Mouse (Mus musculus) CH12.LX (cell line): ENCODE results near the gene 4930455H04Rik. TPM values are rescaled to one million over a fixed set of nuclear protein-coding genes. Genes with fewer than 3 reads are reported as not detected.

Experiments used
- DNase-seq: peaks from one replicate; pipeline ENCODE4 v3.0.0-alpha.2; 2013; ENCODE audit errors: extremely low read depth
- H3K27ac ChIP-seq: 2 replicates; pipeline ENCODE4 v1.5.1; 2012; ENCODE audit warnings: low read depth, mild to moderate bottlenecking, control low read depth, moderate library complexity; ENCODE audit not compliant: insufficient read depth
- H3K27me3 ChIP-seq: replicated peaks from 2 replicates; pipeline ENCODE3; 2012; ENCODE audit warnings: inconsistent platforms
- H3K36me3 ChIP-seq, 2 experiments: replicated peaks in 1 of 2; 2 replicates each; pipeline versions ENCODE3 to v1.6.1; 2012; ENCODE audit warnings: inconsistent platforms in 1 of 2, low read length in 1 of 2, mild to moderate bottlenecking in 1 of 2, mixed read lengths in 1 of 2, moderate library complexity in 1 of 2; ENCODE audit not compliant: control insufficient read depth in 1 of 2, insufficient read depth in 1 of 2
- H3K4me1 ChIP-seq, 2 experiments: 2 replicates each; pipeline ENCODE4 v1.6.1; 2012; ENCODE audit warnings: inconsistent platforms in 1 of 2, moderate library complexity in 1 of 2; ENCODE audit not compliant: insufficient read depth in 2 of 2, control insufficient read depth in 1 of 2
- H3K4me2 ChIP-seq: 2 replicates; pipeline ENCODE4 v1.6.1; 2012; ENCODE audit warnings: low read depth, mild to moderate bottlenecking, control low read depth; ENCODE audit not compliant: poor library complexity, insufficient read depth, severe bottlenecking
- H3K4me3 ChIP-seq, 3 experiments: fragments of 150-350 bp in 1 of 3; sonication (generic) in 1 of 3; replicated peaks in 1 of 3; 2 replicates each; pipeline versions ENCODE3 to v1.5.1; 2011 to 2012; ENCODE audit warnings: low read depth in 2 of 3, low read length in 2 of 3, mild to moderate bottlenecking in 2 of 3, moderate library complexity in 2 of 3, control low read depth in 1 of 3, improper control_type of control experiment in 1 of 3, inconsistent platforms in 1 of 3, mixed read lengths in 1 of 3; ENCODE audit not compliant: poor library complexity in 1 of 3
- H3K79me2 ChIP-seq: replicated peaks from 2 replicates; pipeline ENCODE4 v1.6.1; 2012; ENCODE audit warnings: mild to moderate bottlenecking, moderate library complexity; ENCODE audit not compliant: control insufficient read depth, poor library complexity, insufficient read depth, severe bottlenecking; ENCODE audit errors: extremely low read depth
- H3K9ac ChIP-seq: 2 replicates; pipeline ENCODE4 v1.6.1; 2012; ENCODE audit warnings: low read depth, mild to moderate bottlenecking, control low read depth, moderate library complexity; ENCODE audit not compliant: insufficient read depth
- H3K9me3 ChIP-seq: replicated peaks from 2 replicates; pipeline ENCODE3; 2012; ENCODE audit warnings: low read length, inconsistent platforms, mixed read lengths
- BHLHE40 ChIP-seq: IDR thresholded peaks from 2 replicates; pipeline ENCODE4 v1.6.1; 2011; ENCODE audit warnings: mild to moderate bottlenecking, low read depth, low read length, improper control_type of control experiment
- E2F4 ChIP-seq: IDR thresholded peaks from 2 replicates; pipeline ENCODE4 v1.6.1; 2011; ENCODE audit warnings: low read depth, low read length, improper control_type of control experiment; ENCODE audit not compliant: insufficient replicate concordance
- ELF1 ChIP-seq: IDR thresholded peaks from 2 replicates; pipeline ENCODE4 v1.6.1; 2014; ENCODE audit warnings: low read depth, mild to moderate bottlenecking, inconsistent platforms, low read length, improper control_type of control experiment
- HCFC1 ChIP-seq: IDR thresholded peaks from 2 replicates; pipeline ENCODE4 v1.6.1; 2012; ENCODE audit warnings: low read depth, mild to moderate bottlenecking, inconsistent platforms, low read length, improper control_type of control experiment
- IRF4 ChIP-seq: IDR thresholded peaks from 2 replicates; pipeline ENCODE4 v1.6.1; 2014; ENCODE audit warnings: low read depth, mild to moderate bottlenecking, inconsistent platforms, low read length, improper control_type of control experiment
- JUN ChIP-seq: IDR thresholded peaks from 2 replicates; pipeline ENCODE4 v1.6.1; 2011; ENCODE audit warnings: low read depth, mild to moderate bottlenecking, low read length, improper control_type of control experiment, moderate library complexity; ENCODE audit not compliant: insufficient read depth
- KAT2A ChIP-seq: IDR thresholded peaks from 2 replicates; pipeline ENCODE4 v1.6.1; 2012; ENCODE audit warnings: low read length, improper control_type of control experiment, inconsistent platforms; ENCODE audit not compliant: insufficient replicate concordance
- MAFK ChIP-seq: IDR thresholded peaks from 2 replicates; pipeline ENCODE4 v1.6.1; 2011; ENCODE audit warnings: low read length, improper control_type of control experiment; ENCODE audit not compliant: insufficient replicate concordance
- MAX ChIP-seq: IDR thresholded peaks from 2 replicates; pipeline ENCODE4 v1.6.1; 2011; ENCODE audit warnings: low read length, improper control_type of control experiment
- MAZ ChIP-seq: IDR thresholded peaks from 2 replicates; pipeline ENCODE4 v1.6.1; 2012; ENCODE audit warnings: low read depth, mild to moderate bottlenecking, inconsistent platforms, low read length, improper control_type of control experiment, moderate library complexity
- MEF2A ChIP-seq: IDR thresholded peaks from 2 replicates; pipeline ENCODE4 v1.6.1; 2014; ENCODE audit warnings: low read depth, mild to moderate bottlenecking, inconsistent platforms, low read length, improper control_type of control experiment, borderline replicate concordance
- MXI1 ChIP-seq: IDR thresholded peaks from 2 replicates; pipeline ENCODE4 v1.6.1; 2011; ENCODE audit warnings: mild to moderate bottlenecking, low read depth, low read length, improper control_type of control experiment
- NRF1 ChIP-seq: IDR thresholded peaks from 2 replicates; pipeline ENCODE4 v1.6.1; 2014; ENCODE audit warnings: low read depth, mild to moderate bottlenecking, inconsistent platforms, low read length, improper control_type of control experiment, moderate library complexity
- PAX5 ChIP-seq: IDR thresholded peaks from 2 replicates; pipeline ENCODE4 v1.6.1; 2012; ENCODE audit warnings: low read length, inconsistent platforms, mixed read lengths
- POLR2A ChIP-seq: IDR thresholded peaks from 2 replicates; pipeline ENCODE4 v1.6.1; 2011; ENCODE audit warnings: low read depth, mild to moderate bottlenecking, improper control_type of control experiment, low read length
- RAD21 ChIP-seq: IDR thresholded peaks from 2 replicates; pipeline ENCODE4 v1.6.1; 2011; ENCODE audit warnings: low read depth, mild to moderate bottlenecking, low read length, improper control_type of control experiment, moderate library complexity
- RCOR1 ChIP-seq: conservative IDR thresholded peaks from 2 replicates; pipeline ENCODE4 v1.6.1; 2012; ENCODE audit warnings: low read depth, mild to moderate bottlenecking, inconsistent platforms, low read length, improper control_type of control experiment
- SMC3 ChIP-seq: IDR thresholded peaks from 2 replicates; pipeline ENCODE4 v1.6.1; 2011; ENCODE audit warnings: low read depth, low read length, improper control_type of control experiment
- TBP ChIP-seq: conservative IDR thresholded peaks from 2 replicates; pipeline ENCODE4 v1.6.1; 2011; ENCODE audit warnings: low read depth, low read length, improper control_type of control experiment
- UBTF ChIP-seq: IDR thresholded peaks from 2 replicates; pipeline ENCODE4 v1.6.1; 2012; ENCODE audit warnings: low read depth, mild to moderate bottlenecking, inconsistent platforms, low read length, improper control_type of control experiment, moderate library complexity
- USF2 ChIP-seq: conservative IDR thresholded peaks from 2 replicates; pipeline ENCODE4 v1.6.1; 2011; ENCODE audit warnings: low read depth, low read length, improper control_type of control experiment
- ZKSCAN1 ChIP-seq: IDR thresholded peaks from 2 replicates; pipeline ENCODE4 v1.6.1; 2012; ENCODE audit warnings: low read depth, inconsistent platforms, low read length, improper control_type of control experiment, borderline replicate concordance
- ZMIZ1 ChIP-seq: IDR thresholded peaks from 2 replicates; pipeline ENCODE4 v1.6.1; 2012; ENCODE audit warnings: low read depth, mild to moderate bottlenecking, inconsistent platforms, low read length, improper control_type of control experiment
- dilution Hi-C: fragments of 300-500 bp; cut with MboI; formaldehyde crosslinking; loops from 2 replicates; pipeline ENCODE4 v1.14.3; 2020; ENCODE audit warnings: low sequenced_read_pairs; ENCODE audit not compliant: extremely low pct_unique_long_range_greater_than_20kb, extremely low pct_ligation_motif_present
- in situ Hi-C: fragments of 300-500 bp; cut with MboI; formaldehyde crosslinking; loops from 3 replicates; pipeline ENCODE4 v1.14.3; 2019; ENCODE audit warnings: low sequenced_read_pairs, low pct_ligation_motif_present, low pct_unique_long_range_greater_than_20kb, mixed read lengths
- polyA plus RNA-seq: library from polyadenylated mRNA; unstranded; fragments of >175 nt; gene quantifications from 2 replicates; pipeline ENCODE4 v1.2.1, GENCODE M21; 2012; ENCODE audit warnings: low read depth; ENCODE audit not compliant: insufficient read length
- total RNA-seq, 2 experiments: library from RNA; depleted of rRNA; stranded (reverse); fragments of 300-350 nt in 1 of 2; fragments of >200 nt in 1 of 2; gene quantifications; 2 replicates each; pipeline ENCODE4 v1.2.3; 2012 to 2014

Gene 4930455H04Rik
- total and polyA plus RNA-seq, 3 experiments, result not detected

DNA sequence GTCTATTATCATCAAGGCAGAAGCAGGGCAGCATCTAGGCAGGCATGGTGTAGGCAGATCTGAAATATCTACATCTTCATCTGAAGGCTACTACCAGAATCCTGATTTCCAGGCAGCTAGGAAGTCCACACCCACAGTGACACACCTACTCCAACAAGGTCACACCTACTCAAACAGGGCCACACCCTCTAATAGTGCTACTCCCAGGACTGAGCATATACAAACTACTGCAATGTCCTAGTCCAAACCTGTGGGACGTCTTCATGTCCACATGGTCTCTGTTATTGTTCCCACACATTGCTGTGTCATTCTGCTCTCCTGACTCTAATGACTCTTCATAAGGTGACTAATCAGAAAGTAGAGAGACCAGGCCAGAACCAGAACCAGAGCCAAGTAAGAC is 56.0 kb downstream of the 4930455H04Rik start:
- dilution Hi-C loops, result no loop called here

DNA sequence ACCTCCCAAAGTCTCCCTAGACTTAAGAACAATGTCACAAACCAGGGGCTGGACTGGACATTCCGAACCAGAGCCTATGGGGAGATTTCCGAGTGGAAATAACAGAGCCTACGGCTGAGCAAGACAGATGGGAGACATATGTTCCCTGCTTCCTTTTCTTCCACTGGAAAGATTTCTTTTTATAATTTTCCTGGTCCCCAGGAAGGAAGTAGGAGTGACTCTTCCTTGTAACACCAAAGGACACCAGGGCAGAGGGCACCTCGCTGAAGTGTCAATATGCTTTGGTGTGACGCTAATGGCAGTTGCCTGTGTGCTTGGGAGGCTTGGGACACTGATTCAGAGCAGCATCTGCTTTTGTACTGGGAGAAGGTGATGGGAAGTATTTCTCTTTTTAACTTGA is 56.5 kb downstream of the 4930455H04Rik start:
- no peaks in the 10 kb centered on the region for H3K36me3 ChIP-seq
- DNase-seq, result no peak
- no peaks in the 10 kb centered on the region for H3K27me3 ChIP-seq
- no peak overlapping the region for H3K4me3 ChIP-seq
- H3K4me2 ChIP-seq, result no peak overlapping the region
- no peak overlapping the region for H3K27ac ChIP-seq
- no peak overlapping the region for H3K9ac ChIP-seq
- no peaks in the 10 kb centered on the region for H3K79me2 ChIP-seq
- TF ChIP-seq MAZ (no peak), UBTF (no peak), MAFK (no peak), SMC3 (no peak), MAX (no peak), TBP (no peak), POLR2A (no peak), BHLHE40 (no peak)
- no peaks in the 10 kb centered on the region for H3K9me3 ChIP-seq
- dilution Hi-C loops (no loop called here), in situ Hi-C loops (no loop called here)
- no peaks in the 10 kb centered on the region for H3K4me1 ChIP-seq

More for the DNA sequence above, 56.0 kb downstream of the 4930455H04Rik start:
- no peaks in the 10 kb centered on the region for H3K9me3 ChIP-seq
- H3K4me2 ChIP-seq, result no peak overlapping the region
- TF ChIP-seq KAT2A (no peak), MXI1 (no peak), RAD21 (no peak), UBTF (no peak), ZMIZ1 (no peak), RCOR1 (no peak), HCFC1 (no peak), MEF2A (no peak), USF2 (no peak), JUN (no peak), NRF1 (no peak), MAX (no peak), MAZ (no peak), E2F4 (no peak), PAX5 (no peak), IRF4 (no peak), ELF1 (no peak), ZKSCAN1 (no peak)
- TF ChIP-seq, all 38 proteins: peak for 0
- Histone ChIP-seq H3K79me2 (no peaks in the 10 kb centered on the region), H3K4me1 (no peaks in the 10 kb centered on the region), H3K27me3 (no peaks in the 10 kb centered on the region), H3K4me3 (no peak overlapping the region), H3K36me3 (no peaks in the 10 kb centered on the region), H3K9ac (no peak overlapping the region), H3K27ac (no peak overlapping the region)
- no peak for DNase-seq
- in situ Hi-C loops, result no loop called here
